Mouse (Mus musculus): Measurements from ENCODE around the gene Armcx4. TPM values are rescaled to one million over a fixed set of nuclear protein-coding genes. Genes with fewer than 3 reads are reported as not detected.
"Not testable (repeated sequence)": the region's sequence is repeated elsewhere in the genome, so short reads cannot be mapped to it uniquely, and the experiment has no call there.

The Armcx4 gene
- polyA plus RNA-seq, 1 experiment from 2014 or later, result 7.3 TPM

GRCm38 (mm10) chrX:134689676-134690075 lies 3.4 kb downstream of the Armcx4 start:
- 0 out of 2 replicates have a peak, but pooled peaks cover 4% of the 10 kb centered on the region for H3K4me1 ChIP-seq (replicated peaks)
- WGBS, result 94% methylated on average over 2 of the region's 2 CpGs
- peaks cover 61% of the 10 kb centered on the region for H3K36me3 ChIP-seq
- H3K4me2 ChIP-seq, result no peak overlapping the region
- H3K9ac ChIP-seq (replicated peaks), result no peak overlapping the region
- no peak for ATAC-seq (ENCODE audit: insufficient number of reproducible peaks, insufficient read depth, low FRiP score, low TSS enrichment, low read depth)
- H3K27ac ChIP-seq, result no peak overlapping the region
- H3K27me3 ChIP-seq, result peaks cover 68% of the 10 kb centered on the region
- no peaks in the 10 kb centered on the region for H3K9me3 ChIP-seq
- no peak overlapping the region for H3K4me3 ChIP-seq (replicated peaks)

DNA sequence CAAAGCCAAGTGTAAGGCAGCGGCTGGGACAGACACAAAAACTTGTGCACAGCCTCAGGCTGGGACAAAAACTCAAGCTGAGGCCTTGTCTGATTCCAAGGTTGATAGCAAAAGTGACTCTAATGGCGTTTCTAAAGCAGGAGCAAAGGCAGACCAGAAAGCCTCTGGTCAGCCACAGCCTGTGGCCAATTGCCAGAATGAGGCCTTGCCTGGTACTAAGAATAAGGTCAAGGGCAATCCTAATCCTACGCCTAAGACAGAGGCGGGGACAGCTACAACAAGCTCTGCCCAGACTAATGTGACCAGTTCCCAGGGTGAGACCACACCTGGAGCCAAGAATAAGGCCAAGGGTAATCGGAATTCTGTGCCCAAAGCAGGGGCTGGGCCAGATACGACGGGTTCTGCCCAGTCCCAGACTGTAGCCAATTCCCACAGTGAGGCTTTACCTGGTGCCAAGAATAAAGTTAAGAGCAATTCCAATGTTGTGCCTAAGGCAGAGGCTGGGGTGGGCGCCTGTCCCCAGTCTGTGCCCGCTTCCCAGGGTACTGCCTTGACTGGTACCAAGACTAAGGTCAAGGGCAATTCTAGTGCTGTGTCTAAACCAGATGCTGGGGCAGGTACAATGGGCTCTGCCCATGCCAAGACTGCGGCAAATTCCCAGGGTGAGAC lies 4.7 kb downstream of the Armcx4 start:
- no peak overlapping the region for H3K9ac ChIP-seq (replicated peaks)
- H3K27ac ChIP-seq, result no peak overlapping the region
- no peak overlapping the region for H3K4me2 ChIP-seq
- ATAC-seq (ENCODE audit: insufficient number of reproducible peaks, insufficient read depth, low FRiP score, low TSS enrichment, low read depth), result no peak
- peaks cover 61% of the 10 kb centered on the region for H3K27me3 ChIP-seq
- 93% methylated on average over 10 of the region's 10 CpGs for WGBS
- H3K4me3 ChIP-seq (replicated peaks), result no peak overlapping the region
- H3K9me3 ChIP-seq, result no peaks in the 10 kb centered on the region
- H3K4me1 ChIP-seq (replicated peaks), result 0 out of 2 replicates have a peak, but pooled peaks cover 4% of the 10 kb centered on the region
- H3K36me3 ChIP-seq, result peaks cover 71% of the 10 kb centered on the region

- Histone ChIP-seq H3K27me3 (peaks cover 56% of the 10 kb centered on the region), H3K9me3 (no peaks in the 10 kb centered on the region), H3K4me3 (replicated peaks) (no peak overlapping the region), H3K27ac (no peak overlapping the region), H3K9ac (replicated peaks) (no peak overlapping the region), H3K4me1 (replicated peaks) (0 out of 2 replicates have a peak, but pooled peaks cover 4% of the 10 kb centered on the region), H3K4me2 (no peak overlapping the region), H3K36me3 (peaks cover 71% of the 10 kb centered on the region)
- 93% methylated on average over 2 of the region's 2 CpGs for WGBS
- ATAC-seq (ENCODE audit: insufficient number of reproducible peaks, insufficient read depth, low FRiP score, low TSS enrichment, low read depth), result no peak
Observed at GRCm38 (mm10) chrX:134691540-134691935, 5.2 kb downstream of the Armcx4 start.

- H3K4me1 ChIP-seq (replicated peaks), result no peaks in the 10 kb centered on the region
- WGBS, result 59% methylated on average over 3 of the region's 3 CpGs
- no peak overlapping the region for H3K27ac ChIP-seq
- ATAC-seq (ENCODE audit: insufficient number of reproducible peaks, insufficient read depth, low FRiP score, low TSS enrichment, low read depth), result no peak
- peaks cover 16% of the 10 kb centered on the region for H3K27me3 ChIP-seq
- no peaks in the 10 kb centered on the region for H3K9me3 ChIP-seq
- no peak overlapping the region for H3K4me2 ChIP-seq
- peaks cover 13% of the 10 kb centered on the region; the same call in 1 of the 2 replicates for H3K36me3 ChIP-seq
- no peak overlapping the region for H3K9ac ChIP-seq (replicated peaks)
- H3K4me3 ChIP-seq (replicated peaks), result no peak overlapping the region
Observed at GRCm38 (mm10) chrX:134716863-134717262, 30.5 kb downstream of the Armcx4 start.

- H3K36me3 ChIP-seq, result peaks cover 13% of the 10 kb centered on the region; the same call in 1 of the 2 replicates
- peak within 1 kb of the TSS; percentile 51 for H3K4me2 ChIP-seq
- peak; percentile 89 for ATAC-seq (ENCODE audit: insufficient number of reproducible peaks, insufficient read depth, low FRiP score, low TSS enrichment, low read depth)
- no peaks in the 10 kb centered on the region for H3K4me1 ChIP-seq (replicated peaks)
- no peaks in the 10 kb centered on the region for H3K9me3 ChIP-seq
- peaks cover 21% of the 10 kb centered on the region for H3K27me3 ChIP-seq
- peak within 1 kb of the TSS; percentile 52 for H3K4me3 ChIP-seq (replicated peaks)
- H3K27ac ChIP-seq, result peak within 1 kb of the TSS; percentile 91
- H3K9ac ChIP-seq (replicated peaks), result peak within 1 kb of the TSS; percentile 60
- WGBS, result 15% methylated on average over 16 of the region's 16 CpGs
Observed at GRCm38 (mm10) chrX:134717752-134718308, 31.5 kb downstream of the Armcx4 start, which contains the start of gene Armcx1. Gene Armcx1 (plus strand): TSS chrX:134717963.

DNA sequence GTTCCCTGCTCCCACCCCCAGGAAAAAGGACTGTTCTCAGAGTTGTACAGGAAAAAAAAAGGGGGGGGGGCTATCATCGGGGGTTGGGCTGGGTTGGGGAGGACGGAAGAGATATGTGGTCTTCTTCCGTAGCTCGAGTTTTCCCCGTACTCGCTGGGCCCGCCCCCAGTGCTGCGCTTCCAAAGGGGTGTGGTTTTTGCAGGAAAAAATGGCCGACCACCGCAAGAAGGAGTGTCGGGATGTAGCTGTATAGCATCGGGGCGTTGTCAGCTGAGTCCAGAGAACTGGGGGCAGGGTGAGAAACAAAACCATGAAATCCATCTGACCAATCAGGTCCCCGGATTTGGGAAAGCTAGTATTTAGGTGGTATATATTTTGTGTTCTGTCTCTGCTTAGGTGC lies 32.2 kb downstream of the Armcx4 start:
- peak; percentile 63 for ATAC-seq (ENCODE audit: insufficient number of reproducible peaks, insufficient read depth, low FRiP score, low TSS enrichment, low read depth)
- 26% methylated on average over 14 of the region's 14 CpGs for WGBS
- Histone ChIP-seq H3K9me3 (no peaks in the 10 kb centered on the region), H3K4me3 (replicated peaks) (peak overlapping the region; percentile 52), H3K27ac (peak overlapping the region; percentile 91), H3K36me3 (peaks cover 13% of the 10 kb centered on the region; the same call in 1 of the 2 replicates), H3K27me3 (peaks cover 21% of the 10 kb centered on the region), H3K4me2 (peak overlapping the region; percentile 51), H3K9ac (replicated peaks) (peak overlapping the region; percentile 60), H3K4me1 (replicated peaks) (no peaks in the 10 kb centered on the region)

GRCm38 (mm10) chrX:134723762-134724161 lies 37.4 kb downstream of the Armcx4 start:
- WGBS, result 65% methylated on average over 1 of the region's 2 CpGs
- 0 out of 2 replicates have a peak overlapping the region, but pooled peaks have one; percentile 35 for H3K27ac ChIP-seq
- not testable (repeated sequence) for H3K4me3 ChIP-seq (replicated peaks); H3K27me3 ChIP-seq; H3K4me1 ChIP-seq (replicated peaks); H3K9ac ChIP-seq (replicated peaks); H3K4me2 ChIP-seq; H3K9me3 ChIP-seq; ATAC-seq (ENCODE audit: insufficient number of reproducible peaks, insufficient read depth, low FRiP score, low TSS enrichment, low read depth)
- H3K36me3 ChIP-seq, result peaks cover 13% of the 10 kb centered on the region; the same call in 1 of the 2 replicates

DNA sequence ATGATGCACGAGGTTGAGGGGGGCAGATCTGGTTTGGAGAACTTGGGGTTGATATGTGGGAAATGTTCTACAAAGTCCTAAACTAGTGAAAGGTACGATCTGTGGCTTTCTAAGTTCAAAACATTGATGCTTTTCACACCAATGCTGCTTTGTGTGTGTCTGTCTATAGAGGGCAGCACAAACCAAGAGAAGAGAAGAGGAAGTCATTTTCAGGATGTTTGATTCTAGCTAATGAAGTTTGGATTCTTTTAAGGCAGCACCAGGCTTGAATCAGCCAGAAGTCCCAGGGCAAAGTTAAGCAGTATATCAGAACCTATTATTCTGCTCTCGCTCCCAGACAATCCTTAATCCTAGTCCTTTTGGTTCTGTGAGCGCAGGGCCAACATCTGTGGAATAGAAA lies 43.5 kb downstream of the Armcx4 start:
- no peaks in the 10 kb centered on the region for H3K36me3 ChIP-seq
- no peak for ATAC-seq (ENCODE audit: insufficient number of reproducible peaks, insufficient read depth, low FRiP score, low TSS enrichment, low read depth)
- no peak overlapping the region for H3K27ac ChIP-seq
- no peak overlapping the region for H3K9ac ChIP-seq (replicated peaks)
- WGBS, result 52% methylated on average over 4 of the region's 4 CpGs
- H3K4me1 ChIP-seq (replicated peaks), result no peaks in the 10 kb centered on the region
- H3K4me2 ChIP-seq, result no peak overlapping the region
- H3K4me3 ChIP-seq (replicated peaks), result no peak overlapping the region
- H3K27me3 ChIP-seq, result peaks cover 16% of the 10 kb centered on the region
- no peaks in the 10 kb centered on the region for H3K9me3 ChIP-seq

DNA sequence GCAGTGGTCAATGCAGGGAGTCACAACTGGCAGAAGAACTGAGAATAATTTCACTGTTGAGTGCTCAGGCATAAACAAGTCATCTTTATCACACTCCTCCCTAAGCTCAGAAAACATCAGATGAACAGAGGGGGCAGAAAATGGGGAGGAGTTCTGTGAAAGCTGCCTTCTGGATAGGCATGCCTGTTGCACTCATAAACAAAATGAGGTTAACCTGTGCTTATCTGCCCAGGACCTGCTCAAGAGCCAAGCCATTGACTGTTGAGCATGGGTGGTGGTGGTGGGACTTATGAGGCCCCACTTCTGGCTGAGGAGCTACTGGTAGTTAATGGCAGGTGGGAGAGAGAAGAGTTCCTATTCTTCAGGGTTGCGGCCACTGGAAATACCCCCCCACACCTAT lies 51.5 kb downstream of the Armcx4 start:
- H3K4me2 ChIP-seq, result no peak overlapping the region
- H3K27ac ChIP-seq, result no peak overlapping the region
- H3K27me3 ChIP-seq, result peaks cover 35% of the 10 kb centered on the region
- H3K4me1 ChIP-seq (replicated peaks), result no peaks in the 10 kb centered on the region
- no peaks in the 10 kb centered on the region for H3K36me3 ChIP-seq
- no peak overlapping the region for H3K4me3 ChIP-seq (replicated peaks)
- ATAC-seq (ENCODE audit: insufficient number of reproducible peaks, insufficient read depth, low FRiP score, low TSS enrichment, low read depth), result no peak
- H3K9ac ChIP-seq (replicated peaks), result no peak overlapping the region
- H3K9me3 ChIP-seq, result no peaks in the 10 kb centered on the region
- WGBS, result 94% methylated on average over 1 of the region's 1 CpGs

DNA sequence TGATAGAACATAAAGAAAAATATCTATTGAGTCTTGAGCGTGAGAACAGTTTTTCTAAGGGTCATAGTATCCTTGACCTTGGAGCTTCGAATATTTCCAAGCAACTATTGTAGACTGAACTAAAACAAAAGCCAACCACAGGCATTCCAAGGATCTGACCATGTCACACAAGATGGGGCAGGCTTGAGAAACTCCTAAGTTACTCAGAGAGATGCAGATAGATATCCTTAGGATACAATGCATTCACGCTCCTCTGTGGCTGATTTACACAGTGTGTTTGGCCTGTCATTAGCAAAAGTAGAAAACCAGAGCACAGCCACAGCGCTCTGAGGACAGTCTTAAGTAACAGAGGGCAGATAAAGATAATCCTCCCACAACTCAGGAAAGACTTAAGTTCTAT lies 52.8 kb downstream of the Armcx4 start:
- no peak overlapping the region for H3K4me2 ChIP-seq

DNA sequence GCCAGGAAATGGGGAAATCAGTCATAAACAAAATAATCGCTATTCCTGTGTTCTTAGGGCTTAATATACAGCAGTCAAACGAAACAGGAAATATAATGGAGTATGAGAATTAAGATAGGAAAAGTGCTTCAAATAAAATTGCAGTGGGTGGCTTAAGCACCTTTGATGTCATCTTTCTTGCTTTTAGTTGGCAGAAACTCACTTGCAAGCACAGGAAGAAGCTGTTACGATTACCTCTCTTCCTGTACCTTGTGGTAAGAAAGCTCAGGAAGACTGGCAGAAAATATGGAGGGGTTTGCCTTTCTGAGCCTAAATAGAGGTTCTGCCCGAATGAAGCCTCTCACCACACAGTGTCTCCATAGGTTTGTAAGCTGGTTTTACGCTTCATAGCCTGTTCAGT lies 55.5 kb downstream of the Armcx4 start:
- ATAC-seq (ENCODE audit: insufficient number of reproducible peaks, insufficient read depth, low FRiP score, low TSS enrichment, low read depth), result no peak
- Histone ChIP-seq H3K4me2 (no peak overlapping the region), H3K9ac (replicated peaks) (no peak overlapping the region), H3K4me3 (replicated peaks) (no peak overlapping the region), H3K9me3 (no peaks in the 10 kb centered on the region), H3K27me3 (peaks cover 32% of the 10 kb centered on the region), H3K4me1 (replicated peaks) (no peaks in the 10 kb centered on the region), H3K27ac (no peak overlapping the region), H3K36me3 (no peaks in the 10 kb centered on the region)
- 75% methylated on average over 5 of the region's 5 CpGs for WGBS

More for the DNA sequence above, 52.8 kb downstream of the Armcx4 start:
- Histone ChIP-seq H3K27me3 (peaks cover 33% of the 10 kb centered on the region), H3K9ac (replicated peaks) (no peak overlapping the region), H3K4me1 (replicated peaks) (no peaks in the 10 kb centered on the region), H3K36me3 (no peaks in the 10 kb centered on the region), H3K4me3 (replicated peaks) (no peak overlapping the region), H3K27ac (no peak overlapping the region), H3K9me3 (no peaks in the 10 kb centered on the region)
- no peak for ATAC-seq (ENCODE audit: insufficient number of reproducible peaks, insufficient read depth, low FRiP score, low TSS enrichment, low read depth)
- 73% methylated on average over 4 of the region's 4 CpGs for WGBS
